Comparison of ENCODE assay signal across 11 mouse cellular contexts in genomic region chr16:55823398-55824155, GRCm38 (mm10). TPM values are rescaled to one million over a fixed set of nuclear protein-coding genes. Genes with fewer than 3 reads are reported as not detected.
DNase-seq lines count a peak whose midpoint lies in the region; ATAC-seq and TF ChIP-seq lines count a peak whose summit lies in the region.
"Had no signal": no experiment of that assay in that cellular context is flagged by ENCODE, and none has a peak within 500 bp of the region (broad histone marks: within the 10 kb centered on the region; RNA-seq: fewer than 3 reads in every experiment).

No protein-coding gene starts in this region.

- H3K4me3 ChIP-seq in hindbrain, postnatal 0 days (ENCODE audit: low read length), result no peak overlapping the region
- no peak overlapping the region for H3K4me3 ChIP-seq in hindbrain, embryonic 10.5 days
- no peak overlapping the region for H3K4me3 ChIP-seq in intestine, embryonic 15.5 days (replicated peaks)
- no peak overlapping the region for H3K4me3 ChIP-seq in hindbrain, embryonic 16.5 days (ENCODE audit: low read length)
- no peak overlapping the region for H3K4me3 ChIP-seq in forebrain, embryonic 15.5 days
- H3K4me3 ChIP-seq: heart, adult 2 months; left cerebral cortex, adult 2 months had no signal

- no peak overlapping the region for H3K9ac ChIP-seq in hindbrain, postnatal 0 days (replicated peaks; ENCODE audit: low read length)
- H3K9ac ChIP-seq in intestine, embryonic 15.5 days, result no peak overlapping the region
- no peak overlapping the region for H3K9ac ChIP-seq in hindbrain, embryonic 16.5 days (ENCODE audit: low read depth, low read length)
- H3K9ac ChIP-seq in forebrain, embryonic 15.5 days (replicated peaks), result no peak overlapping the region
- H3K9ac ChIP-seq: embryonic facial prominence, embryonic 13.5 days had no signal

- H3K36me3 ChIP-seq in hindbrain, postnatal 0 days (ENCODE audit: insufficient read depth, low read length), result no peaks in the 10 kb centered on the region
- peaks cover 2% of the 10 kb centered on the region; the same call in 1 of the 2 replicates for H3K36me3 ChIP-seq in hindbrain, embryonic 10.5 days
- H3K36me3 ChIP-seq in intestine, embryonic 15.5 days, result no peaks in the 10 kb centered on the region
- H3K36me3 ChIP-seq in hindbrain, embryonic 16.5 days (ENCODE audit: control insufficient read depth, insufficient read depth, low read length), result no peaks in the 10 kb centered on the region
- H3K36me3 ChIP-seq in forebrain, embryonic 15.5 days, result no peaks in the 10 kb centered on the region
- H3K36me3 ChIP-seq: embryonic facial prominence, embryonic 13.5 days had no signal

- H3K27me3 ChIP-seq in hindbrain, postnatal 0 days (ENCODE audit: insufficient read depth, low read length), result no peaks in the 10 kb centered on the region
- peaks cover 11% of the 10 kb centered on the region; the same call in 1 of the 2 replicates for H3K27me3 ChIP-seq in hindbrain, embryonic 10.5 days (ENCODE audit: insufficient read depth, poor library complexity, severe bottlenecking)
- no peaks in the 10 kb centered on the region for H3K27me3 ChIP-seq in intestine, embryonic 15.5 days (replicated peaks)
- no peaks in the 10 kb centered on the region for H3K27me3 ChIP-seq in hindbrain, embryonic 16.5 days (replicated peaks; ENCODE audit: control insufficient read depth, insufficient read depth, low read length)
- no peaks in the 10 kb centered on the region for H3K27me3 ChIP-seq in forebrain, embryonic 15.5 days
- H3K27me3 ChIP-seq: embryonic facial prominence, embryonic 13.5 days had no signal

- ATAC-seq in hindbrain, postnatal 0 days, result no peak
- ATAC-seq in intestine, embryonic 15.5 days, result no peak
- ATAC-seq in hindbrain, embryonic 16.5 days, result no peak
- no peak for ATAC-seq in forebrain, embryonic 15.5 days (replicated peaks)

- no peaks in the 10 kb centered on the region for H3K9me3 ChIP-seq in hindbrain, postnatal 0 days (ENCODE audit: low read length)
- no peaks in the 10 kb centered on the region for H3K9me3 ChIP-seq in hindbrain, embryonic 10.5 days
- H3K9me3 ChIP-seq in intestine, embryonic 15.5 days, result no peaks in the 10 kb centered on the region
- no peaks in the 10 kb centered on the region for H3K9me3 ChIP-seq in hindbrain, embryonic 16.5 days (ENCODE audit: control insufficient read depth, low read length)
- no peaks in the 10 kb centered on the region for H3K9me3 ChIP-seq in forebrain, embryonic 15.5 days
- H3K9me3 ChIP-seq: embryonic facial prominence, embryonic 13.5 days had no signal

- peak; percentile 37; the same call in 1 of the 2 replicates for TF ChIP-seq CTCF in hindbrain, postnatal 0 days (IDR thresholded peaks at IDR 0.05; ENCODE audit: low read depth)

- WGBS in hindbrain, postnatal 0 days, result 61% methylated on average over 11 of the region's 11 CpGs
- 49% methylated on average over 11 of the region's 11 CpGs for WGBS in hindbrain, embryonic 10.5 days
- 56% methylated on average over 11 of the region's 11 CpGs for WGBS in intestine, embryonic 15.5 days
- WGBS in hindbrain, embryonic 16.5 days, result 52% methylated on average over 11 of the region's 11 CpGs
- 40% methylated on average over 11 of the region's 11 CpGs for WGBS in forebrain, embryonic 15.5 days

- no peak overlapping the region for H3K4me2 ChIP-seq in hindbrain, postnatal 0 days (ENCODE audit: low read depth, low read length)
- H3K4me2 ChIP-seq in intestine, embryonic 15.5 days (replicated peaks), result peak overlapping the region; percentile 78
- no peak overlapping the region for H3K4me2 ChIP-seq in hindbrain, embryonic 16.5 days (ENCODE audit: low read length)
- H3K4me2 ChIP-seq in forebrain, embryonic 15.5 days (replicated peaks), result no peak overlapping the region

- DNase-seq in hindbrain, postnatal 0 days (ENCODE audit: low spot score), result no peak
- no peak for DNase-seq in hindbrain, embryonic 10.5 days (ENCODE audit: low spot score)
- DNase-seq in R1 (ENCODE audit: low read depth, low spot score), result peak; percentile 58
- peak; percentile 53 for DNase-seq in lung, postnatal 25 days (ENCODE audit: low spot score)
- DNase-seq in urinary bladder, adult 18-20 months (ENCODE audit: low spot score in 2 of 2), result no peak
- DNase-seq: heart, adult 2 months had no signal

- peaks cover 4% of the 10 kb centered on the region; the same call in 1 of the 2 replicates for H3K4me1 ChIP-seq in hindbrain, postnatal 0 days (ENCODE audit: insufficient read depth, low read length)
- H3K4me1 ChIP-seq in hindbrain, embryonic 10.5 days (replicated peaks), result peaks cover 35% of the 10 kb centered on the region
- H3K4me1 ChIP-seq in intestine, embryonic 15.5 days (replicated peaks), result 0 out of 2 replicates have a peak, but pooled peaks cover 11% of the 10 kb centered on the region
- H3K4me1 ChIP-seq in hindbrain, embryonic 16.5 days (ENCODE audit: control insufficient read depth, insufficient read depth, low read depth, low read length), result peaks cover 8% of the 10 kb centered on the region
- peaks cover 20% of the 10 kb centered on the region for H3K4me1 ChIP-seq in forebrain, embryonic 15.5 days

- H3K27ac ChIP-seq in hindbrain, postnatal 0 days, result no peak overlapping the region
- H3K27ac ChIP-seq in hindbrain, embryonic 10.5 days, result no peak overlapping the region
- H3K27ac ChIP-seq in intestine, embryonic 15.5 days, result peak overlapping the region; percentile 48; the same call in 1 of the 2 replicates
- H3K27ac ChIP-seq in hindbrain, embryonic 16.5 days (ENCODE audit: low read depth, low read length), result no peak overlapping the region
- no peak overlapping the region for H3K27ac ChIP-seq in forebrain, embryonic 15.5 days (replicated peaks)
- H3K27ac ChIP-seq: embryonic facial prominence, embryonic 13.5 days; left cerebral cortex, adult 2 months had no signal

RNA-seq across cellular contexts. Expression of gene Nfkbiz, which starts 15.1 kb away (rescaled TPM):
- 3.0 and 3.3 TPM in 2 replicates for total RNA-seq in hindbrain, postnatal 0 days (2014; rRNA removed)
- 1.4 and 1.6 TPM in 2 replicates for polyA plus RNA-seq in hindbrain, postnatal 0 days (2015; fragmentation: Nextera tagmentation; extraction: Ambion mirVana)
- polyA plus RNA-seq in hindbrain, embryonic 10.5 days (2016; fragmentation: Nextera tagmentation; extraction: Ambion mirVana), result 1.1 and 1.4 TPM in 2 replicates
- polyA plus RNA-seq in intestine, embryonic 15.5 days (2015; fragmentation: Nextera tagmentation; extraction: Ambion mirVana), result 8.7 and 8.8 TPM in 2 replicates
- 1.6 and 1.8 TPM in 2 replicates for polyA plus RNA-seq in hindbrain, embryonic 16.5 days (2015; fragmentation: Nextera tagmentation; extraction: Ambion mirVana)
- 1.2 and 1.4 TPM in 2 replicates for polyA plus RNA-seq in forebrain, embryonic 15.5 days (2015; fragmentation: Nextera tagmentation; extraction: Ambion mirVana)

Comparison
In these comparisons a context has a peak if more than half of its experiments do, and no peak if none do; other contexts are left out.
1. DNase-seq: peak in R1 (single experiment) and lung, postnatal 25 days (single experiment); none in hindbrain, postnatal 0 days (single experiment), hindbrain, embryonic 10.5 days (single experiment) and urinary bladder, adult 18-20 months (0 of 2).